Mouse (Mus musculus): Measurements from ENCODE around the gene Arhgap23.
A peak's percentile ranks its signal among the peaks of the same experiment; 100 is the strongest.

The Arhgap23 gene

GRCm38 (mm10) chr11:97406094-97406951 is 9.0 kb upstream of the Arhgap23 start:
- peak; percentile 69 to 75 for DNase-seq (ENCODE audit: low spot score in 2 of 2)

- no peak for DNase-seq (ENCODE audit: low spot score in 2 of 2)
These were observed 7.9 kb upstream of the Arhgap23 start for GRCm38 (mm10) chr11:97407456-97407855.

DNA sequence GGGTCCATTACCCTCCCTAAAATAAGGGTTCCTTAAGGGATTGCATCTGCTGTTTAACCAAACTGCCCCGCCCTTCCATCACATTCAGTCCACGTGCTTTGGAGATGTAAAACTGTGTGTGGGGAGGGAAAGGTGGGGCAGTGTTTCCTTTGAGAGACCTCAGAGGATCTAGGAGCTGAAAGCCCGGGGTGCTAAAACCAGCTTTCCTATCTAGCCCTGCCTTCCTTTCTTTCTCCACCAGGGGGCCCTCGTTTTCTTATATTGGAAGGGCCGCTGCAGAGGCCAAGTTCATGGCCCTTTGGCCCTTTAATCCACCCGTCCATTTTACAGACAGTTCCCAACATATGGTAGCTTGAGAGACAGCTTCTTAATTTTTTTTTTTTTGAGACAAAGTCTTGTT is 7.2 kb upstream of the Arhgap23 start:
- peak; percentile 74 to 80 for DNase-seq (ENCODE audit: low spot score in 2 of 2)

DNA sequence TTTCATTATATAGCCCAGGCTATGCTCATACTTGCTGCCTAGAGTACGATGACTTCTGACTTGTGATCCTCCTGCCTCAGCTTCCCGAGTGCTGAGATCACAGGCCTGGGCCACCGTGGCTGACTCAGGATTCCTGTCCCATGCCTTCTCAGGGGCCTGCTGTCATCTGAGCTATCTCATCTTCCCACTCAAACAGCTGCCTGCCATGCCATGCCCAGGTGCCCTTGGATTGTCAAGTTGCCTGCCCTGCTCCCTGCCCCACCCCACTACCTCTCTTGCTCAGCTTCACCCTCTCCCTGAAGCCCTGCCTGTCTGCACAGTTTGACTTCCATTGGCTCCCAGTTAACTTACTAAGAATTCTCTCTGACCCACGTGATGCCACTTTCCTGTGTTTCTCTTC is 4.4 kb upstream of the Arhgap23 start:
- no peak for DNase-seq (ENCODE audit: low spot score in 2 of 2)

DNA sequence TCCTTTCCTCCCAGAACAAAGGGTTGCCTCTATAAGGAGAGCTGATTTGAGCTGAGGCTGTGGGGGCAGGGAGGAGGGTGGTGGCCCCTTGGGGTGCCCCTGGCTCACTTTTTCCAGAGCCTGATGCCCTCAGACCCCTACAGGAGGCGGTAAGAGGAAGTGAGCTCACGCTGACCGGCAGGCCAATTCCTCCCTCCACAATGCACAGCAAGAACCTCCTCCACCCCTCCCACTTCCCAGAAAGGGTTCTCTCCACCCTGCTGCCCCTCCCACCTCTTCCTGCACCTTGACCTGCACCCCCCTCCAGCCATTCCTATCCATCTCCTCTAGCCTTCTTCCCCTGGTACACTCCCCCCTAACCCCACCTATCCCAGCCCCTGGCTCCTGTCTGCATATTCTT is 3.2 kb upstream of the Arhgap23 start:
- DNase-seq (ENCODE audit: low spot score in 2 of 2), result no peak

DNA sequence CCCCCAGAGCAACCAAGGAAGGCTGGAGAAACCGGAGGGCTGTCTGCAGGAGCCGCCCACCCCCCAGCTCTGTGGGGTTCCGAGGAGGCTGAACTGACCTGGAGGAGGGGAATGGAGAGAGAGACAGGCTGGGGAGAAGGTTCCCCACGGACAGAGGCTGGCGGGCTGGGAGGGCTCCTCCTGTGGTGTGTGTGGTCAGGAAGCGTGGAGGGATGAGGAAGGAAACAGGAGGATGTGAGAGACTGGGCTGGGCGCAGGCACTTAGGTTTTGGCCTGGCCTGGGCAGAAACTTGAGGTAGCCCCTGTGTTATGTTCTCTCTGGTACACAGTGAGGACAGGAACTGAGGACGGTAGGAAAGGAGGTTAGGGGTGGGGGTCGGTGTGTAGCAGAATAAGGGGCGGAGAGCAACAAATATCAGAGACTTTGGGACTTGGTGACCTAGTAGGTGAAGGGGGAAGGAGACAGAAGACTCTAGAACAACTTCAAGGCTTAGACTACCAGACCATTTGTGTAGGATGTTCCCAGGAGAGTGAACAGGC is 2.5 kb upstream of the Arhgap23 start:
- no peak for DNase-seq (ENCODE audit: low spot score in 2 of 2)

GRCm38 (mm10) chr11:97415712-97416636 is 641 bp downstream of the Arhgap23 start:
- no peak for DNase-seq (ENCODE audit: low spot score in 2 of 2)

GRCm38 (mm10) chr11:97416637-97417035 is 1.3 kb downstream of the Arhgap23 start:
- no peak for DNase-seq (ENCODE audit: low spot score in 2 of 2)

DNA sequence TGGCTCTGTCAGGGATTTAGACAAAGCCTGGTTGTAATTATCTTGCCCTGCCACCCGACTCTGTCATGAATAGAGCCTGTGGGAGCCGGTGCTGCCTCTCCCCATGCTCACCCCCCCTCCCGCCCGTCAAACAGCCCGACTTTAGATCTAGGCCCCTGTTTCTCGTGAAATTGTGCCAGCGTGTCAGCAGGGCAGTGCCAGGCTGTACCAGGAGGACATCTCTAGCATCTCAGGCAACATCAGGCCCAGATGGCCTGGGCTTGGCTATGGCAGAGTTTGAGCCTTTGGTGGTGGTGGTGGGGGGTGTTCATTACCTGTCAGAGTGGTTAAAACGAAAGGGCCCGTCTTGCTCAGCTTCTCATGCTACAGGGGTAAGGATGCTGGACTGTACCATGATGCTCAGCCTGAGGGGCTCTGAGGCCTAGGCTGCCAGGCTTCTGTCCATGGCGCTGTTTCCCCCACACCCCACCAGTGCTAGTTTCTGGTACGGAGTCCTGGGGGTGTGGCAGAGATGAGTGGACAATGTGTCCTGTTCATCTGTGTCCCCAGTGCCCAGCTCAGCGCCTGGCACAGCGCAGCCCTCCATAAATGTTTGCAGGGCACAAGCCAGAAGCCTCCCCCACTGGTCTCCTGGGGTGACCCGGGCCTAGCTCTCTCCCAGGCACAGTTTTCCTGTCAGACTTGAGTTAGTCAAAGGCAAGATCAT is 3.7 kb downstream of the Arhgap23 start:
- DNase-seq (ENCODE audit: low spot score in 2 of 2), result no peak

GRCm38 (mm10) chr11:97419540-97419900 is 4.2 kb downstream of the Arhgap23 start:
- no peak for DNase-seq (ENCODE audit: low spot score in 2 of 2)

- DNase-seq (ENCODE audit: low spot score in 2 of 2), result peak; percentile 79 to 82
These were observed 7.2 kb downstream of the Arhgap23 start for GRCm38 (mm10) chr11:97422507-97422906.

DNA sequence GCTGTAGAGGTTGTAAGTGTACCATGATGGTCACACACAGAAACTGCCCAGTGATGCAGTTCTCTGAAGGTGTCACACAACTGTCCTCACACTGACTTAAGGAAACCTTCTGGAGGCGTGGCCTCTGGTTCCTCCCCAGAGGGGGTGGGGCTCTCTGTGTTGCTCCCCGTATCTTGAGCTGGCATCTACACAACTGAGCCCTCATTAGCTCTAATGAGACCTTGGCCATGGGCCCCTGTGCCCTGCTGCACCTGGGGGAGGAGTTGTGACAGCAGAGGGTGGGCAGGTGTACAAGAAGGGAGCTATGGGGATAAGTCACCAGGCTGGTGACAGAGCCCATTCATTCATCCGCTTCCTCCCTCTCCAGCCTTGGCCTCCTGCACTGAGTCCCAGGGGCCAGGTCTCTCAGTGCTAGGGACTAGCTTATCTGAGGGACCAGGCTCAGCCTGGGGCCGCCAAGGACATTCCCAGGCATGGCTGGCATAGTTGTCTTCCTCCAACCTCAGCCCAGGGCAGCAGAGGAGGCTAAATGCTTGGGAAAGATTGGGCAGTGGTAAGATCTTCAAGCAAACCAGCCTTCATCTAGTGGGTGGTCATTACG is 8.9 kb downstream of the Arhgap23 start:
- no peak for DNase-seq (ENCODE audit: low spot score in 2 of 2)

- no peak for DNase-seq (ENCODE audit: low spot score in 2 of 2)
These were observed 9.5 kb downstream of the Arhgap23 start for GRCm38 (mm10) chr11:97424802-97425201.

DNA sequence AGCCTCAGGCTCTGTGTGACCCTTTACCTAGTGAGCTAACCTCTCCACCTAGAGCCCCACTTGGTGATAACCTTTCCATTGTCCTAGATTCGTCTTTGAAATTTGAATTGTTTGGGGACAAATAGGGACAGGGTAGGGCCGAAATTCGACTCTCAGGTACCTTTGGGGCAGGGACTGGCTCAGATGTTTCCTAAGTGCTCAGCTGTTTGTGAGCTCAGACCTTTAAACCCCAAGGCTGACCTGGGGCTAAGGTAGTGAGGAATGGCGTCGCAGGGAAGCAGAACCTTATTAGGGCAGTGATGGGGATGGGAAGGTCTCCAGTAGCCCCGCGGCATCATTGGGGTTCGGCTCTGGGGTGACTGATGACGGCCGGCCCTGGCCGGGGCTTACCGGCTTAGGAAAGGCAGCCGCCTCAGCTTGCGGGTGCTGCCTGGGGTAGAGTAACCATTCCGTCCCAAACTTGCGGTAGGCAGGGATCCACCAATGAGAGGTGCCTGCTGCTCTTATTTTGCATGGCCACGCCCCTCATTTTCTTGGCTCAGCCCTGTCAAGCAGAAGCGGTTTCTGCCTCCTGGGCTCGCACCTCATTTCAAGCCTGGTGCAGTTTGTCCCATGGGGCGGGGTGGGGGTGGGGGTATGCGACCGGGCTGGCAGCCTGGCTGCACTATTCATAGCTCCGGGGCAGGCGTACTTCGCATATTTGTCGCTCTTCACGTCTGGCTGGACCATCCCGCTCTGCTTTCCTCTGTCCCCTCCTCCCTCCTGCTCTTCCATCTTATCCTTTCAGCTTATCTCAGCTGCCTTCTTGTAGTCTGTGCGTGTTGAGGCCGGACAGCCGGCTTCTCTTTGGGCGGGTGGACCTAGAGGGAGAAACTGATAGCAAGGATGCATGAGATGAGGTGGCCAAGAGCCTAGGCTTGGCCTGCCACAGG is 12.7 kb downstream of the Arhgap23 start:
- DNase-seq (ENCODE audit: low spot score in 2 of 2), result peak; percentile 80 to 85

GRCm38 (mm10) chr11:97428726-97429077 is 13.4 kb downstream of the Arhgap23 start:
- DNase-seq (ENCODE audit: low spot score in 2 of 2), result no peak

DNA sequence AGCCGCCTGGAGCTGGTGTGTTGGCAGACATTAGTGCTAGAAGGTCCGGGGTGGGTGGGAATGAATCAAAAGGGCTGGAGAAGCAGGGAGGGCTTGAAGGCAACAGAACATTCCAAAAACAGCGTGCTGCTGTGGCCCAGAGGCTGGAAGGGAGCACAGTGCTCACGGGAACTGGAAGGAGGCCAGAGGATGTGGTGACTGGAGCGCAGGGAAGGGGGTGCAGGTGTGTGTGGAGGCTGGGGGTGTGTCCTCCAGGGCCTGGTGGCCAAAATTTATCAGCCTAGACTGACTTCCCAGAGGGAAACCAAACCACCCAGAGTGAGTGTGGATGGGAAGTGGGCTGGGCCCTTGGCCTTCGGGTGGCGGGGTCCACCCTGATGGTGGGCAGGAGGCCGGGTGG is 14.3 kb downstream of the Arhgap23 start:
- DNase-seq (ENCODE audit: low spot score in 2 of 2), result no peak

- DNase-seq (ENCODE audit: low spot score in 2 of 2), result no peak
These were observed 16.7 kb downstream of the Arhgap23 start for GRCm38 (mm10) chr11:97432015-97432414.

DNA sequence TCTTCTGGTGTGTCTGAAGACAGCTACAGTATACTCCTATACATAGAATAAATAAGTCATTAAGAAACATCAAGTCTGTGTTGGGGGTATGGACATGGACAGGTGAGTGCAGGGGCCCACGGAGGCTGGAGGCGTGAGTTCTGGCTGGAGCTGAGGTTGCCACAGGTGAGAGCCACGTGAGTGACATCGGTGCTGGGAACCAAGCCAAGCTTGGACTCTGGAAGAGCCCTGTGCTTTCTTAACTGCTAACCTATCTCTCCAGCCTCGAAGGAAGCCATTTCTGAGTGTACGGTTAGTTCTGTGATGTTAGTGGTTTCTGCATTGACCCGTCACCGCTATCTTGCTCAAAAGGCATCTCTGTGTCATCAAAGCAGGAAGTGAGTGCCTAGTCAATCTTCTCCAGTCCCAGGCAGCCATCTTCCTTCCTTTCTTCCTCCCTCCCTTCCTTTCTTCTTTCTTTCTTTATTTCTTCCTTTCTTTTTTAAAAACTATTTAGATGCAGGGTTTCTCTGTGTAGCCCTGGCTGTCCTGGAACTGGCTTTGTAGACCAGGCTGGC is 17.7 kb downstream of the Arhgap23 start:
- DNase-seq (ENCODE audit: low spot score in 2 of 2), result no peak

DNA sequence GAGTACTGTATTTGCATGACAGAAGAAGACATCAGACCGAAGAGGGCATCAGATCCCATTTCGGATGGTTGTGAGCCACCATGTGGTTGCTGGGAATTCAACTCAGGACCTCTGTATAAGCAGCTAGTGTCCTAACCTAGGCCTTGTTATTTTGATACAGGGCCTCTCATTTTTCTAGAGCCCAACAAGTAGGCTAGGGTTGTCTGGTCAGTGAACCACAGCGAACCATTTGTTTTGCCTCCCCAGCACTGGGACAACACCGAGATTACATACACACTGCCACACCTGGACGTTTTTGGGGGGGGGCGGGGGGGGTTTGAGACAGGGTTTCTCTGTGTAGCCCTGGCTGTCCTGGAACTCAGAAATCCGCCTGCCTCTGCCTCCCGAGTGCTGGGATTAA is 18.8 kb downstream of the Arhgap23 start:
- DNase-seq (ENCODE audit: low spot score in 2 of 2), result no peak

Data from right cerebral cortex, postnatal 10 days (tissue).